Mouse (Mus musculus): ENCODE measurements around the gene Sec16b. TPM values are rescaled to one million over a fixed set of nuclear protein-coding genes. Genes with fewer than 3 reads are reported as not detected.
A peak's percentile ranks its signal among the peaks of the same experiment; 100 is the strongest.

Gene Sec16b
- polyA plus RNA-seq, 1 experiment from 2014 or later, result 7.8 TPM

- WGBS, result 57% methylated on average over 4 of the region's 4 CpGs
- H3K4me3 ChIP-seq (ENCODE audit: low read depth, low read length), result no peak overlapping the region
- ATAC-seq (replicated peaks; ENCODE audit: low FRiP score, low TSS enrichment, low read depth), result no peak
- H3K27me3 ChIP-seq (replicated peaks; ENCODE audit: control insufficient read depth, insufficient read depth, low read length), result no peaks in the 10 kb centered on the region
- H3K4me2 ChIP-seq (ENCODE audit: low read length), result no peak overlapping the region
- H3K27ac ChIP-seq (ENCODE audit: low read depth), result no peak overlapping the region
- no peaks in the 10 kb centered on the region for H3K36me3 ChIP-seq (ENCODE audit: control insufficient read depth, insufficient read depth, low read length)
- H3K9me3 ChIP-seq (ENCODE audit: control insufficient read depth, low read length), result no peaks in the 10 kb centered on the region
- H3K9ac ChIP-seq (ENCODE audit: low read length), result no peak overlapping the region
- no peaks in the 10 kb centered on the region for H3K4me1 ChIP-seq (replicated peaks; ENCODE audit: control insufficient read depth, insufficient read depth, low read length)
- no peak for DNase-seq (ENCODE audit: low spot score)
These were observed 11.6 kb downstream of the Sec16b start for GRCm38 (mm10) chr1:157518111-157518523.

GRCm38 (mm10) chr1:157519396-157519795 is 12.9 kb downstream of the Sec16b start:
- H3K36me3 ChIP-seq (ENCODE audit: control insufficient read depth, insufficient read depth, low read length), result no peaks in the 10 kb centered on the region
- ATAC-seq (replicated peaks; ENCODE audit: low FRiP score, low TSS enrichment, low read depth) (no peak), DNase-seq (ENCODE audit: low spot score) (no peak)
- no peak overlapping the region for H3K27ac ChIP-seq (ENCODE audit: low read depth)
- H3K9ac ChIP-seq (ENCODE audit: low read length), result no peak overlapping the region
- H3K4me1 ChIP-seq (replicated peaks; ENCODE audit: control insufficient read depth, insufficient read depth, low read length), result no peaks in the 10 kb centered on the region
- H3K4me2 ChIP-seq (ENCODE audit: low read length), result no peak overlapping the region
- H3K9me3 ChIP-seq (ENCODE audit: control insufficient read depth, low read length), result no peaks in the 10 kb centered on the region
- no peaks in the 10 kb centered on the region for H3K27me3 ChIP-seq (replicated peaks; ENCODE audit: control insufficient read depth, insufficient read depth, low read length)
- 80% methylated on average over 2 of the region's 2 CpGs for WGBS
- no peak overlapping the region for H3K4me3 ChIP-seq (ENCODE audit: low read depth, low read length)

DNA sequence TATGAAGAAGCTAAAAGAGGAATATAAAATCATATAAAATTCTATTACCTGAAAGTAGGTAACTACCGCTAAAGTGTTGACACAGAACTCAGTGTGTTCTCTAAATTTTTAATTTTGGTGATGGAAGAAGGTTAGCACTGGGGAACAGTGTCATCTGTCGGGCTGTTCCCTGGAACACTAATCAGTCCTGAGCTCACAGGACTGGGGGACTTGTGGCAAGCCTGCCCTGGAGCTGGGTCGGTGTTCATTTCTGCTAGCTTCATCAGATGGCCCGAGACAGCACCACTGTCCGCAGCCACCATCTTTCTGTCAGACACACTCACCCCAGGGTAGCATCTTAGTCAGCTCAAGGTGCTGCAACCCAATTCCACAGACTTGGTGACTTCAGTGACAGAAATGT is 15.8 kb downstream of the Sec16b start:
- H3K4me1 ChIP-seq (replicated peaks; ENCODE audit: control insufficient read depth, insufficient read depth, low read length), result no peaks in the 10 kb centered on the region
- no peak overlapping the region for H3K4me3 ChIP-seq (ENCODE audit: low read depth, low read length)
- no peak overlapping the region for H3K9ac ChIP-seq (ENCODE audit: low read length)
- H3K27me3 ChIP-seq (replicated peaks; ENCODE audit: control insufficient read depth, insufficient read depth, low read length), result no peaks in the 10 kb centered on the region
- H3K4me2 ChIP-seq (ENCODE audit: low read length), result no peak overlapping the region
- no peaks in the 10 kb centered on the region for H3K36me3 ChIP-seq (ENCODE audit: control insufficient read depth, insufficient read depth, low read length)
- H3K9me3 ChIP-seq (ENCODE audit: control insufficient read depth, low read length), result no peaks in the 10 kb centered on the region
- no peak overlapping the region for H3K27ac ChIP-seq (ENCODE audit: low read depth)
- 91% methylated on average over 5 of the region's 5 CpGs for WGBS
- DNase-seq (ENCODE audit: low spot score) (no peak), ATAC-seq (replicated peaks; ENCODE audit: low FRiP score, low TSS enrichment, low read depth) (no peak)

GRCm38 (mm10) chr1:157524775-157525174 is 18.2 kb downstream of the Sec16b start:
- Histone ChIP-seq H3K4me3 (ENCODE audit: low read depth, low read length) (no peak overlapping the region), H3K9me3 (ENCODE audit: control insufficient read depth, low read length) (no peaks in the 10 kb centered on the region), H3K27me3 (replicated peaks; ENCODE audit: control insufficient read depth, insufficient read depth, low read length) (no peaks in the 10 kb centered on the region), H3K36me3 (ENCODE audit: control insufficient read depth, insufficient read depth, low read length) (no peaks in the 10 kb centered on the region), H3K4me2 (ENCODE audit: low read length) (no peak overlapping the region), H3K4me1 (replicated peaks; ENCODE audit: control insufficient read depth, insufficient read depth, low read length) (no peaks in the 10 kb centered on the region), H3K9ac (ENCODE audit: low read length) (no peak overlapping the region), H3K27ac (ENCODE audit: low read depth) (no peak overlapping the region)
- 81% methylated on average over 7 of the region's 7 CpGs for WGBS
- ATAC-seq (replicated peaks; ENCODE audit: low FRiP score, low TSS enrichment, low read depth), result no peak
- DNase-seq (ENCODE audit: low spot score), result no peak

DNA sequence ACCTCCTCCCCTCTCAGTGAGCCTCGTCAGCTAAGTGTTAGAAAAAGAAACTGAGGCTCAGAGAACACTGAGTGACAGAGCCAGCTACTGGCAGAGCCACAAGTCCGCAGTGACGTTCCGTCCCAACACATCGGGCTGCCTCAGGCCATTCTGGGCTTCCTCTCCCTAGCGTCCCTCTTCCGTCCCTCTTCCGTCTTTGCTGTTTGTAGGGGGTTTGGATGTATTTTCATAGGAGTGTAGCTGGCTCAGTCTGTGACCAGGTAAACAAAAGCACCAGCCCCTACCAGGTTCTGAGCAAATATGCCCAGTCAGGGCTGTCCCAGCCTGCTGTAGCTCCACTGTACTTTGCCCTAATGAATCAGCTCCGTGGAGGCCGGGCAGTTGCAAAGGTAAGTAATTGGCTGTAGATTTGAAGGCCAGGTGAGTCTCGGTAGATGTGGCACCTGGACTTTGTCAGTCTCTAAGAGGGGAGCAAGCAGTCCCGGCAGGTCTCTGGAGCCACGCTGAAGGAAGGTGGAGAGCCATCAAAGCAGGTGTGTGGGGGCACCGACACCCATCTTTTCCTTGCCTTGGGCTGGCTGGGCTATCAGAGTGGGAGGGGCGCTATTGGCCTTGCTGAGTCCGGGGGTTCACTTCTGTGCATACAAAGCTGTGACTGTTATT is 19.3 kb downstream of the Sec16b start:
- WGBS, result 77% methylated on average over 16 of the region's 16 CpGs
- Histone ChIP-seq H3K4me3 (ENCODE audit: low read depth, low read length) (no peak overlapping the region), H3K4me1 (replicated peaks; ENCODE audit: control insufficient read depth, insufficient read depth, low read length) (no peaks in the 10 kb centered on the region), H3K27me3 (replicated peaks; ENCODE audit: control insufficient read depth, insufficient read depth, low read length) (no peaks in the 10 kb centered on the region), H3K9ac (ENCODE audit: low read length) (no peak overlapping the region), H3K27ac (ENCODE audit: low read depth) (peak overlapping the region; percentile 35; the same call in 1 of the 2 replicates), H3K4me2 (ENCODE audit: low read length) (peak overlapping the region; percentile 28), H3K9me3 (ENCODE audit: control insufficient read depth, low read length) (no peaks in the 10 kb centered on the region), H3K36me3 (ENCODE audit: control insufficient read depth, insufficient read depth, low read length) (no peaks in the 10 kb centered on the region)
- peak; percentile 67 for DNase-seq (ENCODE audit: low spot score)
- peak; percentile 93 for ATAC-seq (replicated peaks; ENCODE audit: low FRiP score, low TSS enrichment, low read depth)

DNA sequence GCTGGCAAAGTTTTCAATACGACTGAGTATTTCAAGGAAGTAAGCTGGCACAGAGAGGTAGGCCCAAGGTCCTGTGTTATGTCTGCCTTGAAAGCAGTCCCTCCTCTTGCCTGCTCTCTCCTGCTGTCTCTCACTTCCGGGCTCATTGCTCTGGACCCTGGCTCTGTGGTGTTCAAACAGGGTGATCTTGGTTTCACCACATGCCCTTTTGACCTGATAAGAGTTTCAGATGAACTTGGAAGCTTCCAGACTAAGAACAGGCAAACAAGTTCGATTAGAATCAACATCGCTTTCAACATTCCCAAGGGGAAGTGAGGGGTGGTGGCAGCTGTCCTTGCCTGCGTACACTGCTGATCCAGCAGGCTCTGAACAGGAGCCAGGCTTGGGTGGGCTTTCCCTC is 20.1 kb downstream of the Sec16b start:
- Histone ChIP-seq H3K4me2 (ENCODE audit: low read length) (peak overlapping the region; percentile 28), H3K4me3 (ENCODE audit: low read depth, low read length) (no peak overlapping the region)

DNA sequence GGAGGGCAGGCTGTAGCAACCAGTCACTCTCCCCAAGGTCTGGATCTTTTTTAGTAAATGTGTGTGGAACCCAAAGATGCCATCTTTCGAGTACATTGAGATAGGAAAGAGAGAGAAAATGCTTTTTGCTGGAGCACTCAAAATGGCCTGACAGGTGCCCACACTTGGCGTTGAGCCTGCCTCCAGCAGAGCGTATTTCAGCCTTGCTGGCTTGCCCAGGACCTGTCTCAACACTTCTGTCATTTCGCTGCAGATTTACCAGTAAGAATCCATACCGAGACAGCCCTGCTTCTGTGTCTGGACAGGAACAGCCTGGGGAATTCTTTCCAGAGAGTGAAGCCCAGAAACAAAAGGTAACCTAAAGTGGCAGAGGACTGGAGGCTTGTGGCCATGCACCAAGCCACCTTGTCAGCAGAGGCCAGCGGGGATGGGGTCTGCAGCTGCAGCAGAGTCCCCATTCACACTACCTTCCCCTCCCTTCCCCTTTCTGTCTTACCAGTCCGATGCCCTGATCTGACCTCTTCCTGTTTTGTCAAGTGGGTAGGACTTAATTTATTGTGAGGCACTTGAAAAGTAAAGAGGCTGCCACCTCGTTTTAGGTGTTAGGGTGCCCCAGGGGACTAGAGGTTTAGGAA is 26.4 kb downstream of the Sec16b start:
- Histone ChIP-seq H3K36me3 (ENCODE audit: control insufficient read depth, insufficient read depth, low read length) (no peaks in the 10 kb centered on the region), H3K4me3 (ENCODE audit: low read depth, low read length) (no peak overlapping the region), H3K4me1 (replicated peaks; ENCODE audit: control insufficient read depth, insufficient read depth, low read length) (no peaks in the 10 kb centered on the region), H3K9me3 (ENCODE audit: control insufficient read depth, low read length) (no peaks in the 10 kb centered on the region), H3K27me3 (replicated peaks; ENCODE audit: control insufficient read depth, insufficient read depth, low read length) (no peaks in the 10 kb centered on the region), H3K4me2 (ENCODE audit: low read length) (no peak overlapping the region), H3K27ac (ENCODE audit: low read depth) (no peak overlapping the region), H3K9ac (ENCODE audit: low read length) (no peak overlapping the region)
- WGBS, result 59% methylated on average over 8 of the region's 8 CpGs
- ATAC-seq (replicated peaks; ENCODE audit: low FRiP score, low TSS enrichment, low read depth) (no peak), DNase-seq (ENCODE audit: low spot score) (no peak)

More for the DNA sequence above, 20.1 kb downstream of the Sec16b start:
- H3K36me3 ChIP-seq (ENCODE audit: control insufficient read depth, insufficient read depth, low read length), result no peaks in the 10 kb centered on the region
- peak overlapping the region; percentile 22; the same call in 1 of the 2 replicates for H3K27ac ChIP-seq (ENCODE audit: low read depth)
- WGBS, result 39% methylated on average over 5 of the region's 5 CpGs
- no peaks in the 10 kb centered on the region for H3K4me1 ChIP-seq (replicated peaks; ENCODE audit: control insufficient read depth, insufficient read depth, low read length)
- H3K27me3 ChIP-seq (replicated peaks; ENCODE audit: control insufficient read depth, insufficient read depth, low read length), result no peaks in the 10 kb centered on the region
- H3K9me3 ChIP-seq (ENCODE audit: control insufficient read depth, low read length), result no peaks in the 10 kb centered on the region
- ATAC-seq (replicated peaks; ENCODE audit: low FRiP score, low TSS enrichment, low read depth) (peak; percentile 72), DNase-seq (ENCODE audit: low spot score) (peak; percentile 52)
- H3K9ac ChIP-seq (ENCODE audit: low read length), result no peak overlapping the region

GRCm38 (mm10) chr1:157535571-157535970 is 29.0 kb downstream of the Sec16b start:
- no peak overlapping the region for H3K27ac ChIP-seq (ENCODE audit: low read depth)
- WGBS, result 83% methylated on average over 1 of the region's 1 CpGs
- no peak overlapping the region for H3K4me2 ChIP-seq (ENCODE audit: low read length)
- no peak overlapping the region for H3K9ac ChIP-seq (ENCODE audit: low read length)
- H3K4me1 ChIP-seq (replicated peaks; ENCODE audit: control insufficient read depth, insufficient read depth, low read length), result no peaks in the 10 kb centered on the region
- DNase-seq (ENCODE audit: low spot score) (no peak), ATAC-seq (replicated peaks; ENCODE audit: low FRiP score, low TSS enrichment, low read depth) (no peak)
- H3K4me3 ChIP-seq (ENCODE audit: low read depth, low read length), result no peak overlapping the region
- no peaks in the 10 kb centered on the region for H3K9me3 ChIP-seq (ENCODE audit: control insufficient read depth, low read length)
- H3K36me3 ChIP-seq (ENCODE audit: control insufficient read depth, insufficient read depth, low read length), result no peaks in the 10 kb centered on the region
- H3K27me3 ChIP-seq (replicated peaks; ENCODE audit: control insufficient read depth, insufficient read depth, low read length), result no peaks in the 10 kb centered on the region

DNA sequence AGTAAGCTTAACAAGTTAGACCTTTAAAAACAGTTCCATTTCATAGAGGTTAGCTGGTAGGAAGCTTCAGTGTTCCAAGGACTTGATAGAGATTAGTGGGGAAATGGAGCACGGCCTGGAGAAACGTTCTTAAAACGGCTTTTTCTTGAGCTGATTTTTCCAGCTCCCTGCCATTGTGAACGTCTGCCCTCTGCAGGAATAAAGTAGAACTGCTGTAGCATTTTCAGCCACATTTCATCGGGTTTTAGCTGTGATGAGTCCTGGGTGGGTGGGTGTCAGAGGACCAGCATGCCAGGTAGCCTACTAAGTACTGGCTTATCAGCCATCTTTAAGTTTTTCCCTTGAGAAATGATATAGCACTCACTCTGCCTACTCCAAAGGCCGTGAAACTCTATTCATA is 29.9 kb downstream of the Sec16b start:
- WGBS, result 10% methylated on average over 6 of the region's 6 CpGs
- H3K36me3 ChIP-seq (ENCODE audit: control insufficient read depth, insufficient read depth, low read length), result no peaks in the 10 kb centered on the region
- DNase-seq (ENCODE audit: low spot score), result peak; percentile 79
- no peak for ATAC-seq (replicated peaks; ENCODE audit: low FRiP score, low TSS enrichment, low read depth)
- H3K27ac ChIP-seq (ENCODE audit: low read depth), result no peak overlapping the region
- H3K4me3 ChIP-seq (ENCODE audit: low read depth, low read length), result no peak overlapping the region
- H3K4me2 ChIP-seq (ENCODE audit: low read length), result no peak overlapping the region
- H3K27me3 ChIP-seq (replicated peaks; ENCODE audit: control insufficient read depth, insufficient read depth, low read length), result no peaks in the 10 kb centered on the region
- H3K4me1 ChIP-seq (replicated peaks; ENCODE audit: control insufficient read depth, insufficient read depth, low read length), result no peaks in the 10 kb centered on the region
- H3K9ac ChIP-seq (ENCODE audit: low read length), result no peak overlapping the region
- no peaks in the 10 kb centered on the region for H3K9me3 ChIP-seq (ENCODE audit: control insufficient read depth, low read length)

Measured in intestine, embryonic 14.5 days (tissue).